12 mouse cellular contexts compared by ENCODE assay signal in genomic region chr11:21096590-21096989, GRCm38 (mm10). TPM values are rescaled to one million over a fixed set of nuclear protein-coding genes. Genes with fewer than 3 reads are reported as not detected.
DNase-seq lines count a peak whose midpoint lies in the region; ATAC-seq and TF ChIP-seq lines count a peak whose summit lies in the region.
"Had no signal": no experiment of that assay in that cellular context is flagged by ENCODE, and none has a peak within 500 bp of the region (broad histone marks: within the 10 kb centered on the region; RNA-seq: fewer than 3 reads in every experiment).

No protein-coding gene starts in this region.

- ATAC-seq in CD4-positive, CD25-positive, alpha-beta regulatory T cell, adult 4 months: peak; percentile 21
- ATAC-seq in megakaryocyte progenitor cell, adult 5-6 weeks (replicated peaks; ENCODE audit: poor library complexity): peak; percentile 51
- ATAC-seq: forebrain, embryonic 14.5 days had no signal

- no peak overlapping the region for H3K27ac ChIP-seq in layer of hippocampus, adult 2 months
- H3K27ac ChIP-seq: heart, embryonic 13.5 days; liver, embryonic 15.5 days had no signal

- peak; percentile 53 for TF ChIP-seq CTCF in layer of hippocampus, adult 2 months (conservative IDR thresholded peaks at IDR 0.05)

- H3K4me3 ChIP-seq in layer of hippocampus, adult 2 months: no peak overlapping the region
- H3K4me3 ChIP-seq: heart, embryonic 13.5 days; liver, embryonic 15.5 days had no signal

- no peak for DNase-seq in layer of hippocampus, adult 2 months (ENCODE audit: low spot score in 2 of 2)
- DNase-seq in layer of hippocampus, adult 9-11 months: no peak
- DNase-seq in R1 (ENCODE audit: low read depth, low spot score): peak; percentile 39
- no peak for DNase-seq in layer of hippocampus, postnatal 14 days (ENCODE audit: low spot score in 2 of 2)
- DNase-seq in adipocyte (ENCODE audit: low spot score): no peak
- no peak for DNase-seq in yolk sac, embryonic 10.5 days (ENCODE audit: low spot score)
- DNase-seq: embryo, embryonic 11 days had no signal

RNA-seq across cellular contexts. Expression of gene Peli1, which starts 5.5 kb away (rescaled TPM):
- 10 to 100 TPM; 48.1 to 49.6 TPM for total RNA-seq in layer of hippocampus, adult 2 months (2021)
- polyA plus RNA-seq in CD4-positive, CD25-positive, alpha-beta regulatory T cell, adult 4 months (2017; shearing (Covaris generic)): 10 to 100 TPM; 72.2 to 96.4 TPM
- total RNA-seq in megakaryocyte progenitor cell, adult 5-6 weeks (2015): 18.1 and 21.1 TPM in 2 replicates
- total RNA-seq in megakaryocyte progenitor cell, adult 5-6 weeks (2017): 11.2 and 14.1 TPM in 2 replicates
- total RNA-seq in layer of hippocampus, postnatal 14 days (2021): 10 to 100 TPM; 56.5 to 59.4 TPM
